Mouse (Mus musculus): Measurements from ENCODE around the gene Tenm1. TPM values are rescaled to one million over a fixed set of nuclear protein-coding genes. Genes with fewer than 3 reads are reported as not detected.

Tenm1 gene
- polyA plus RNA-seq, 1 experiment, result not detected

GRCm38 (mm10) chrX:43372526-43372925, 56.4 kb downstream of the Tenm1 start:
- Histone ChIP-seq H3K4me3 (ENCODE audit: insufficient read depth, low read depth, low read length) (no peak overlapping the region), H3K4me1 (ENCODE audit: control insufficient read depth, insufficient read depth, low read length) (no peaks in the 10 kb centered on the region), H3K27ac (ENCODE audit: insufficient read depth, low read depth, low read length) (no peak overlapping the region)
- TF ChIP-seq CTCF (IDR thresholded peaks at IDR 0.05; ENCODE audit: insufficient read depth, low read depth, low read length), result no peak
- TF ChIP-seq POLR2A (IDR thresholded peaks at IDR 0.05; ENCODE audit: insufficient read depth, low read depth, low read length), result no peak
- 74% methylated on average over 1 of the region's 1 CpGs for WGBS

DNA sequence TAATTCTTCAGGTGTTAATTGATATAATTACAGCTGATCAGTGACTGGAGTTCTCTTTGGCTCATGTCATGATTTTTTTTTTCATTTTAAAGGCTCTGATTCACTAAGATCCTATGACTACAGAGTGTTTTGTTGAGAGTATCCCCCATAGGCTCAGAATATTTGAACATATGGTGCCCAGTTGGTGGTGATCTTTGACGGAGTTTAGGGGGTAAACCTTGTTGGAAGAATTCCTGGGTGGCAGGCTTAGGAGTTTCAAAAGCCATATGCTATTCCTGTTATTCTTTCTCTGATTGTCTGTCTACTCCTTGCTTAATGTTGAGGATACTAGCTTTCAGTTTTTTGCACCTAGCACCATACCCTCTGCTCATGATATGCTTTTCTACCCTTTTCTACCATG, 109.6 kb downstream of the Tenm1 start:
- H3K4me1 ChIP-seq (ENCODE audit: control insufficient read depth, insufficient read depth, low read length), result no peaks in the 10 kb centered on the region
- no peak overlapping the region for H3K27ac ChIP-seq (ENCODE audit: insufficient read depth, low read depth, low read length)
- 91% methylated on average over 1 of the region's 1 CpGs for WGBS
- H3K4me3 ChIP-seq (ENCODE audit: insufficient read depth, low read depth, low read length), result no peak overlapping the region
- TF ChIP-seq CTCF (IDR thresholded peaks at IDR 0.05; ENCODE audit: insufficient read depth, low read depth, low read length) (no peak), POLR2A (IDR thresholded peaks at IDR 0.05; ENCODE audit: insufficient read depth, low read depth, low read length) (no peak)

DNA sequence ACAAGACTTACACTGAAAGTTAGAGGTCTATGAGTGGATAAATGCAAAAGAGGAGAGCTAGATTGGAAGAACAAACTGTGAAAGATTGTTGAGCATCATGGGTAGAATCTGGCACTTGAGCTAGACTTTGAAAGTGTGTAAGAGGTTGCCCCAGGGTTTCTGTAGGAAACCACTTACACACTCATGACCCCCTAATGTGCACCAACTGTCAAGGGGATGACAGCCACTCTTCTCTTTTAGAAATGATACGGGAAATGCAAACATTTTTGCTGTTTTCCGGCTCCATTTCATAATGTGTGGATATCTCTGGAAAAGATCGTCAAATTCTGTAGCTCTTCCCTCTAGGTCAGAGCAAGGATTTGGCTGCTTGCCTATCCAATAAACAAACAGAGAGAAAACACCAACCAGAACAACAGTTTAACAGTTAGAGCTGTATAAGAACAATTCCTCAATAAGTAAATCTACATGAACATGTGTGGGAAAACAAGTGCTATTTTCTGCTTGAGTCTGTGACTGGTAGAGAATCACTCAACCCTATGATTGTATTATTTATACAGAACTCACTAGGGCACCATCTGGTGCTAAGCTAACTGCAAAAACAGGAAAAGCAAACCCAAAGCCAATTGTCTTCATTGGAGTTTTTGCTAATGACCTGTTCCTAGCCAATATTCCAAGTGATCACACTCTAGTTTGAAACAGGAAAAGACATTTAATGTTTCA, 111.0 kb downstream of the Tenm1 start:
- TF ChIP-seq CTCF (IDR thresholded peaks at IDR 0.05; ENCODE audit: insufficient read depth, low read depth, low read length), result no peak
- TF ChIP-seq POLR2A (IDR thresholded peaks at IDR 0.05; ENCODE audit: insufficient read depth, low read depth, low read length), result no peak
- WGBS, result 65% methylated on average over 3 of the region's 3 CpGs
- Histone ChIP-seq H3K27ac (ENCODE audit: insufficient read depth, low read depth, low read length) (no peak overlapping the region), H3K4me3 (ENCODE audit: insufficient read depth, low read depth, low read length) (no peak overlapping the region), H3K4me1 (ENCODE audit: control insufficient read depth, insufficient read depth, low read length) (no peaks in the 10 kb centered on the region)

DNA sequence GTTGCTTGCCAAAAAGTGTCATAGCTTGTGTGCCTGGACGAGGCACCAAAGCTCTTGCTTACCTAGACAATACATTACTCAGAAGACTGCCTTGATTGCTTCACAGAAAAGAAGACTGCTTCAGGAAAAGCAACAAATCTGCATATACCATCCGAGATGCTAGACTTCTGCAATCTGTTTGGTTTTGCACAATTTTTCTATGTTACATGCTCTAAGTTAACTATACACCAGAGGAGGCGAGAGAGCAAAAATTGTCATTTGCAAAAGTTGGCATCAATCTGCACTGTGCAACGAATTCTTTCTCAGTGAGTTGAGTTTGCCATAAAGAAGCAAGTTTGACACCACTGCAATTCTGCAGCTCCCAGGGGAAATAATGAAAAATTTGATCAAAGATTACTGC, 193.1 kb downstream of the Tenm1 start:
- 68% methylated on average over 4 of the region's 4 CpGs for WGBS
- no peak overlapping the region for H3K27ac ChIP-seq (ENCODE audit: insufficient read depth, low read depth, low read length)
- no peak for TF ChIP-seq CTCF (IDR thresholded peaks at IDR 0.05; ENCODE audit: insufficient read depth, low read depth, low read length)
- no peak for TF ChIP-seq POLR2A (IDR thresholded peaks at IDR 0.05; ENCODE audit: insufficient read depth, low read depth, low read length)
- no peak overlapping the region for H3K4me3 ChIP-seq (ENCODE audit: insufficient read depth, low read depth, low read length)
- no peaks in the 10 kb centered on the region for H3K4me1 ChIP-seq (ENCODE audit: control insufficient read depth, insufficient read depth, low read length)

- Histone ChIP-seq H3K27ac (ENCODE audit: insufficient read depth, low read depth, low read length) (no peak overlapping the region), H3K4me1 (ENCODE audit: control insufficient read depth, insufficient read depth, low read length) (no peaks in the 10 kb centered on the region), H3K4me3 (ENCODE audit: insufficient read depth, low read depth, low read length) (no peak overlapping the region)
- 90% methylated on average over 3 of the region's 3 CpGs for WGBS
- no peak for TF ChIP-seq CTCF (IDR thresholded peaks at IDR 0.05; ENCODE audit: insufficient read depth, low read depth, low read length)
- TF ChIP-seq POLR2A (IDR thresholded peaks at IDR 0.05; ENCODE audit: insufficient read depth, low read depth, low read length), result no peak
These were observed 223.9 kb downstream of the Tenm1 start for GRCm38 (mm10) chrX:43205003-43205402.

DNA sequence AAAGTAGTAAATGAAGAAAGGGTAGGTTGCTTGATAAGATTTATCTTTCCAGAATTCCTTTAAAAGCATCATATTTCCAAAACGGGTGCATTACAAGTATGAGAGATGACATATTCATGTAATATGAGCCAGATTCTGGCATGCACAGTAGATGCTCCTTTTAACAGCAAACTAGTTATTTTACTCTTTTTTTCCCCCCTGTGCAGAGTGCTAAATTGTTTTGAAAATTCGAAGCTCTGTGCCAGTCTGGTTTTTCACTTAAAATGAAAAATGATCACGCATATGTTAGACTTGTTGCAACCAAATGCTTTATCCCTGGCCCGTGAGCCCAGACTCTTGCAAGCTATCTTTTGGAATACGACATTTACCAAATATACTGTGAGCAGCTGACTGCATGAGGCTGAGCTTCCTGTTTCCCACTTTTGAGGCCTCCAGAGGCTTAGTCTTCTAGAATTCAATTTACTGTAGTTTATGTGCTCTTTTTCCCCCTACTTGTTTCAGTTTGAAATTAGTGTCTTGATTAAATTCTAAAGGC, 226.6 kb downstream of the Tenm1 start:
- TF ChIP-seq POLR2A (IDR thresholded peaks at IDR 0.05; ENCODE audit: insufficient read depth, low read depth, low read length), result no peak
- TF ChIP-seq CTCF (IDR thresholded peaks at IDR 0.05; ENCODE audit: insufficient read depth, low read depth, low read length), result no peak
- 75% methylated on average over 5 of the region's 5 CpGs for WGBS
- Histone ChIP-seq H3K4me3 (ENCODE audit: insufficient read depth, low read depth, low read length) (no peak overlapping the region), H3K27ac (ENCODE audit: insufficient read depth, low read depth, low read length) (no peak overlapping the region), H3K4me1 (ENCODE audit: control insufficient read depth, insufficient read depth, low read length) (no peaks in the 10 kb centered on the region)

DNA sequence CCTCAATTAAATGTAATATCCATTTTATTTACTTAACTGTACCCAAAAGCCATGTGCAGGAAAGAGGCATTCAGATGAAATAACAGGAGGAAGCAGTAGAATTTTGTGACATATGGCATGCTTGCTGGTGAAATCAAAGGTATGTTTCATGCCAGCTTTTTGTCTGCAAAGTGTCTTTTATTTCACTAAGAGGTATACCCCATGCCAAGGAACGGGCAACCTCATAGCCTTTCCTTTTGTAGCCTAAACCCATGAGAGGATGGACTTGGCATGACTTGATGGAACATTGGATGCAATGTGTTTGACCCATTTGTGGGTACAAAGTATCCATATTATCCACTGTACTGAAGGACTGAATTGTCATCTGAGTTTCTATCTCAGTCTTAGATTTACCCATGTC, 246.0 kb downstream of the Tenm1 start:
- H3K4me3 ChIP-seq (ENCODE audit: insufficient read depth, low read depth, low read length), result no peak overlapping the region
- TF ChIP-seq CTCF (IDR thresholded peaks at IDR 0.05; ENCODE audit: insufficient read depth, low read depth, low read length) (no peak), POLR2A (IDR thresholded peaks at IDR 0.05; ENCODE audit: insufficient read depth, low read depth, low read length) (no peak)
- H3K4me1 ChIP-seq (ENCODE audit: control insufficient read depth, insufficient read depth, low read length), result no peaks in the 10 kb centered on the region
- no peak overlapping the region for H3K27ac ChIP-seq (ENCODE audit: insufficient read depth, low read depth, low read length)
- whole genome bisulfite sequencing, result 90% methylated on average over 1 of the region's 1 CpGs

DNA sequence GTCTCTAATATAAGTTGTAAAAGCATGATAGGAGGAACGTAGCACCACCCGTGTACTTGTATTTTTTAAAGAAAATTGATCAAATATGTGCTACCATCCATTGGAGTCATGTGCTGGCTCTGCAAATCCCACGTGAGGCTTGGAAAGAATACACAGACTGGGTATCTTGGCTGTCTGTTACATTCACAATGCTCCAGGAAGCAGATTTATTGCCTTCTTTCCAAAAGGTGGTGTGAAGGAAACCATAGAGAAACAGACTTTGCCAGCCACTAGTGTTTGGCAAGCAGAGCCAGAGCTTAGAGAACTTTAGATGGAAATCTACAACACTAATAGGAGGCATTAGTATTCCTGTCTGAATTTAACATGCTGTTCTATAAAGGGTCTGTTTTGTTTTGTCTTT, 277.4 kb downstream of the Tenm1 start:
- Histone ChIP-seq H3K4me3 (ENCODE audit: insufficient read depth, low read depth, low read length) (no peak overlapping the region), H3K4me1 (ENCODE audit: control insufficient read depth, insufficient read depth, low read length) (no peaks in the 10 kb centered on the region), H3K27ac (ENCODE audit: insufficient read depth, low read depth, low read length) (no peak overlapping the region)
- 75% methylated on average over 3 of the region's 3 CpGs for WGBS
- TF ChIP-seq POLR2A (IDR thresholded peaks at IDR 0.05; ENCODE audit: insufficient read depth, low read depth, low read length), result no peak
- no peak for TF ChIP-seq CTCF (IDR thresholded peaks at IDR 0.05; ENCODE audit: insufficient read depth, low read depth, low read length)

DNA sequence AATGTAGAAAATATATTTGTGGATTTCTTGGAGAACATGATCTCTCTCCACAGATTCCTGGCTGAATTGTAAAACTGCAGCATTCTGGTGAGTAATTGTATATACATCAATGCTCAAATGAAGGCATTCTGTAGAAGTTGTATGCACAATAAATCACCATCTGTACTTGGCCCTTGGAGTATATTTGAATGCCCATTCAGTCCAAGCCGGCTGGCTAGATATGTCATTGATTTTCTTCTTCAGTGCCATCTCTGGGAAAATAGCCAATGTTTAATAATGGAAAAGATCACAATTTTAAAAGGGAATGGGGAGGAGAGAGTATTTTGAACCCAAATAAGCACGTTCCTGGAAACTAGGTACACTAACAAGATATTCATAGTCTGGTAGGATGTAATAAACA, 299.2 kb downstream of the Tenm1 start:
- TF ChIP-seq POLR2A (IDR thresholded peaks at IDR 0.05; ENCODE audit: insufficient read depth, low read depth, low read length), result no peak
- Histone ChIP-seq H3K4me3 (ENCODE audit: insufficient read depth, low read depth, low read length) (no peak overlapping the region), H3K4me1 (ENCODE audit: control insufficient read depth, insufficient read depth, low read length) (no peaks in the 10 kb centered on the region), H3K27ac (ENCODE audit: insufficient read depth, low read depth, low read length) (no peak overlapping the region)
- 31% methylated on average over 2 of the region's 2 CpGs for WGBS

All from olfactory bulb, adult 2 months (tissue).